Mouse (Mus musculus) erythroblast, embryonic 14.5 days (primary cell): ENCODE data around the gene Secisbp2.

Source experiments
- GATA1 ChIP-seq: IDR thresholded peaks from 2 replicates; pipeline ENCODE4 v1.6.1; 2012; ENCODE audit warnings: low read length, inconsistent platforms, mixed read lengths
- TAL1 ChIP-seq: IDR thresholded peaks from 3 replicates; pipeline ENCODE4 v1.6.1; 2012; ENCODE audit warnings: low read length, inconsistent platforms, mixed read lengths

DNA sequence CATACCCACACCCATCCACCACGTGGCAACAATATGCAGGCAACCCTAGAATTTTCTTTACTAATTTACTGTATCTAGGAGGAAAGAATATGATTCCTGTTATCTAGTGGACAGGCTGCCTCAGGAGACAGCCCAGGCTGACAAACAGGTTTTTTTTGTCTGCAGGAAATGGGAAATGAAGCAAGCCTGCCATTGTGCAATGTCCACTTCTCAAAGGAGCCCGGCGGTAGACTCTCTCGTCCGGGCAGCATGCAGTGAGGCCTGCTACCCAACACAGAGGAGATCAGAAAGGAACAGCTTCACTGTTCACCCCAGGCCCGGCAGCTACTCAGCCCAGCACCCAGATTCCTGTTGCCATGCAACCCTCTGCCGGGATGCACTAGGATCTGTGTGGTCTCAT, 59.2 kb downstream of the Secisbp2 start:
- TF ChIP-seq GATA1, result no peak
- no peak for TF ChIP-seq TAL1
